Mouse (Mus musculus): ENCODE measurements around the gene Gm11596.
"Not testable (repeated sequence)": the region's sequence is repeated elsewhere in the genome, so short reads cannot be mapped to it uniquely, and the experiment has no call there.

Gm11596 gene

DNA sequence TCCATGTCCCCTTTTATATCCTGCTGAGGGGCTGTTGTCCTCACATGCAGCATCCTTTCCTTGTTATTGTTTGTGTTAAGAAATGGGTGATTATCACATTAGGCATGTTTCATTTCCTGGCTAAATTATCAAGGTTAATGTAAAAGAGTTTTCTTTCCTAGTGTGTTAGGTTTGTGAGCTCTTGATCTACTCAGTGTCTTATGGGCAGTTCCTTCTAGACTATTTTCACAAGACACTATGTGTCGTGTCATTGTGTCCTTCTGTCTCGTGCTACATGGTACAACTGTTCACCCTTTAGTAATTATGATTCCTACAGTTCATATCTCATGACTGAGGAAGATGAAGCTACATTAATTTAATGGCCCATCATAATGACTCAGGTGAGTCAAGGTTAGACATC, at the start of gene Gm11596:
Gene Gm11596, minus strand, starts transcription at position 101 of the 400 bp plus-strand sequence.
- DNase-seq (ENCODE audit: low spot score), result no peak

DNA sequence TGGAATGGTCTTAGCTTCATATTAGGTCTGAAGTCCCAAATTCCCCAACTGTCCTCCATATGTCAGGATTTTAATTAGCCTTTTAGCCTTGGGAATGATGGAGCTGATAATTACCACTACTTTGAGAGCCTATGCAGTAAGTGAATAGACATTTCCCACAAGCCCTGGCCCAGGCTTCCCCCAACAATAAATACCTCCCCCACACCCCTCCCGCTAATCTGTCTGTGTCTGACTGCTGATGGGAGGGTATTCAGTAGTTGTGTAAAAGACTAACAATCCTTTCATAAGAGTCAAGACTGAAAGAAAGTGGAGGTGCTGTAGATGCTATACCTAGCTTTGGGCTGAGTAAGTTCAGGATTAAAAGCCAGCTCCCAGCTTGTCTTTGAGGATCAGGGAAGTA, 48.9 kb upstream of the Gm11596 start:
- no peak for DNase-seq (ENCODE audit: low spot score)

DNA sequence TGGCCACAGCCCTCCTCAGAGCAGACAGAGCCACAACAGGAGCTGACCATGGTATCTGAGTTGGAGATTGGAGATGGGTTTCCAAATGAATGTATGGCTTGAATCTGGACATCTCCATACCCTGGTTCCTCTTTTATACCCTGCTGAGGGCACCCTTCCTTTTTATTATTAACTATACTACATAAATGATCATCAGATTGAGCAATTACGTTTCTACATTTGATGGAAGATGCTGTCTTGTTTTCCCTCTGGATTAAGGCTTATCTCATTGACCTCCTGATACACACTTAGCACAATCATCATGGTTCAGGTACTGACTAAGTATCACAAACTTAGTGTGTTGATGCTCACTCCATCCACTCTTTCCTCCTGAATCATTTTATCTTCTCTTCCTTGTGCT, 44.7 kb upstream of the Gm11596 start, which contains the start of gene 2300003K06Rik:
Gene 2300003K06Rik, minus strand, starts transcription at position 101 of the 400 bp plus-strand sequence.
- no peak for DNase-seq (ENCODE audit: low spot score)

DNA sequence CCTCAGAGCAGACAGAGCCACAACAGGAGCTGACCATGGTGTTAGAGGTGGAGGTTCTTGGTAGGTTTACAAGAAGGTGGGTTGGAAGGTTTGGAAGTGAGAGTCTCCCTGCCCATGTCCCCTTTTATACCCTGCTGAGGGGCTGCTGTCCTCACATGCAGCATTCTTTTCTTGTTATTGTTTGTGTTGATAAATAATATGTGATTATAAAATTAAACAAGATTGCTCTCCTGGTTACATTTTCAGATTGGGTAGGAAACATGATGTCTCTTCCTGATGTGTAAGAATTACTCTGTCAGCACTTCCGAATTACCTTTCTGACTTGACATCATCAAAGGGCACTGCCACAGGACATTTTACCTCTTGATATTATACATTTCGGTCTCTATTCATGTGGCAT, 22.3 kb upstream of the Gm11596 start, which contains the start of gene Gm11564:
Gene Gm11564, minus strand, starts transcription at position 101 of the 400 bp plus-strand sequence.
- not testable (repeated sequence) for DNase-seq (ENCODE audit: low spot score)

DNA sequence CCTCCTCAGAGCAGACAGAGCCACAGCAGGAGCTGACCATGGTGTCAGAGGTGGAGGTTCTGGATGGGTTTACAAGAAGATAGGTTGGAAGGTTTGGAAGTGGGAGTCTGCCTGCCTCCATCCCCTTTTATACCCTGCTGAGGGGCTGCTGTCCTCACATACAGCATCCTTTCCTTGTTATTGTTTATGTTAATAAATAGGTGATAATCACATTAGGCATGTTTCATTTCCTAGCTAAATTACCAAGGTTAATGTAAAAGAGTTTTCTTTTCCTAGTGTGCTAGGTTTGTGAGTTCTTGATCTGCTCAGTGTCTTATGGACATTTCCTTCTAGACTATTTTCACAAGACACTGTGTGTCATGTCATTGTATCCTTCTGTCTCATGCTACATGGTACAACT, 16.5 kb upstream of the Gm11596 start, which contains the start of gene Krtap4-13:
Gene Krtap4-13, minus strand, starts transcription at position 101 of the 400 bp plus-strand sequence.
- DNase-seq (ENCODE audit: low spot score), result not testable (repeated sequence)

DNA sequence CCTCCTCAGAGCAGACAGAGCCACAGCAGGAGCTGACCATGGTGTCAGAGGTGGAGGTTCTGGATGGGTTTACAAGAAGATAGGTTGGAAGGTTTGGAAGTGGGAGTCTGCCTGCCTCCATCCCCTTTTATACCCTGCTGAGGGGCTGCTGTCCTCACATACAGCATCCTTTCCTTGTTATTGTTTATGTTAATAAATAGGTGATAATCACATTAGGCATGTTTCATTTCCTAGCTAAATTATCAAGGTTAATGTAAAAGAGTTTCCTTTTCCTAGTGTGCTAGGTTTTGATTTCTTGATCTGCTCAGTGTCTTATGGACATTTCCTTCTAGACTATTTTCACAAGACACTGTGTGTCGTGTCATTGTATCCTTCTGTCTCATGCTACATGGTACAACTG, 11.1 kb upstream of the Gm11596 start, which contains the start of gene Gm11554:
Gene Gm11554, minus strand, starts transcription at position 101 of the 400 bp plus-strand sequence.
- not testable (repeated sequence) for DNase-seq (ENCODE audit: low spot score)

DNA sequence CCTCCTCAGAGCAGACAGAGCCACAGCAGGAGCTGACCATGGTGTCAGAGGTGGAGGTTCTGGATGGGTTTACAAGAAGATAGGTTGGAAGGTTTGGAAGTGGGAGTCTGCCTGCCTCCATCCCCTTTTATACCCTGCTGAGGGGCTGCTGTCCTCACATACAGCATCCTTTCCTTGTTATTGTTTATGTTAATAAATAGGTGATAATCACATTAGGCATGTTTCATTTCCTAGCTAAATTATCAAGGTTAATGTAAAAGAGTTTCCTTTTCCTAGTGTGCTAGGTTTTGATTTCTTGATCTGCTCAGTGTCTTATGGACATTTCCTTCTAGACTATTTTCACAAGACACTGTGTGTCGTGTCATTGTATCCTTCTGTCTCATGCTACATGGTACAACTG, 5.6 kb upstream of the Gm11596 start, which contains the start of gene Gm11569:
Gene Gm11569, minus strand, starts transcription at position 101 of the 400 bp plus-strand sequence.
- DNase-seq (ENCODE audit: low spot score), result not testable (repeated sequence)

DNA sequence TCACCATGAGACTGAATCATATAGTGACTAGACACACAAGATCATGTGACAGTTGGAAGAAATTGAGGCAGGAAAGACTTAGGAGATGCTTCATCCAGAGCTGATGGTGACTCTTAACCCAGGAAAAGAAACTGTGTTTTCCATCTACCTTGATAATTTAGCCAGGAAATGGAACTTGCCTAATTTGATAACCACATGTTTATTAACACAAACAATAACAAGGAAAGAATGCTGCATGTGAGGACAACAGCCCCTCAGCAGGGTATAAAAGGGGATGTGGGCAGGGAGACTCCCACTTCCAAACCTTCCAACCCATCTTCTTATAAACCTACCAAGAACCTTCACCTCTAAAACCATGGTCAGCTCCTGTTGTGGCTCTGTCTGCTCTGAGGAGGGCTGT, 8.4 kb downstream of the Gm11596 start, which contains the start of gene Krtap4-9:
Gene Krtap4-9, plus strand, starts transcription at position 301 of the 400 bp plus-strand sequence.
- not testable (repeated sequence) for DNase-seq (ENCODE audit: low spot score)

DNA sequence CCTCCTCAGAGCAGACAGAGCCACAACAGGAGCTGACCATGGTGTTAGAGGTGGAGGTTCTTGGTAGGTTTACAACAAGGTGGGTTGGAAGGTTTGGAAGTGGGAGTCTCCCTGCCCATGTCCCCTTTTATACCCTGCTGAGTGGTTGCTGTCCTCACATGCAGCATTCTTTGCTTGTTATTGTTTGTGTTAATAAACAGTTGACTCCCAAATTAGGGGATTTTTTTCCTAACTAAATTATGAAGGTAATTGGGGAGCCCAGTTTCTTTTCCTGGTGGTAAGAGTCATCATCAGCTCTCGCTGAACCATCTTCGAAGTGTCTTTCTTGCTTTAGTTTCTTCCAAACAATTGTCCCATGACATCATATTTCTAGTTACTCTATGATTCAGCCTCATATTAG, 12.7 kb downstream of the Gm11596 start, which contains the start of gene Krtap4-8:
Gene Krtap4-8, minus strand, starts transcription at position 101 of the 400 bp plus-strand sequence.
- DNase-seq (ENCODE audit: low spot score), result no peak

DNA sequence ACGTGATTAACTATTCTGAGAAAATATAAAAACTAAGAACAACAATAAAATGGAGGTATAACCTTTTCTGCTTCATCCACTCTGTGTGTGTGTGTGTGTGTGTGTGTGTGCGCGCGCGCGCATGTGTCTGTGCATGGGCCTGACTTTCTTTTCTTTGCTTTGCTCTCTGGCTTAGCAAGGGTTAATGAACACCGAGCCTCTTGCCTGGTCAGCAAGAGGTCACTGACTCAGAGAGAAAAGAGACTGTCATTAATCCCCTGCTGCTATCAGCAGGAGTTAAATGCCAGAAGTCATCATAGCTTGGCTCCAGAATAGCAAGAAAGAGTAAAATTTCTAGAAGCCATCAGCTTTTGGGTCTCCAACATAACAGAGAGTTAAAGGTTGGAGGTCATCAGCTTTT, 14.9 kb downstream of the Gm11596 start:
- DNase-seq (ENCODE audit: low spot score), result no peak

DNA sequence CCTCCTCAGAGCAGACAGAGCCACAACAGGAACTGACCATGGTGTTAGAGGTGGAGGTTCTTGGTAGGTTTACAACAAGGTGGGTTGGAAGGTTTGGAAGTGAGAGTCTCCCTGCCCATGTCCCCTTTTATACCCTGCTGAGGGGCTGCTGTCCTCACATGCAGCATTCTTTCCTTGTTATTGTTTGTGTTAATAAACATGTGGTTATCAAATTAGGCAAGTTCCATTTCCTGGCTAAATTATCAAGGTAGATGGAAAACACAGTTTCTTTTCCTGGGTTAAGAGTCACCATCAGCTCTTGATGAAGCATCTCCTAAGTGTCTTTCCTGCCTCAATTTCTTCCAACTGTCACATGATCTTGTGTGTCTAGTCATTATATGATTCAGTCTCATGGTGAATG, 20.5 kb downstream of the Gm11596 start, which contains the start of gene Gm11595:
Gene Gm11595, minus strand, starts transcription at position 101 of the 400 bp plus-strand sequence.
- DNase-seq (ENCODE audit: low spot score), result not testable (repeated sequence)

DNA sequence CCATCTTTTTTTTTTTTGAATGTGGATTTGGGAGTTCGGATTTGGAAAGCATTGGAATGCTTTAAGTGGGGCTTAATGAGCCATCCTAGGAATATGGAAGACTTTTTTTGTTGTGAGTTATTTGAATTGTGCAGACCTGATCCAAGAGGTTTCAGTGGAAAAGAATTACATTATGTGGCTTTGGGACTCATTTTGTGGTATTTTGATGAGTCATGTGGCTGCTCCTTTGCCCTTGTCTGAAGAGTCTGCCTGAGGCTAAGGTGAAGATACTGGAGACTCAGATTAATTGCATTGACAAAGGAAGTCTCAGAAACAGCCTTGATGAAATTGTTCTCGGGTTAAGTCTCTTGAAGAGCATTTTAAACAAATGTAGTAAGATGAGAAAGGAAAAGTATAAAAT, 24.9 kb downstream of the Gm11596 start:
- DNase-seq (ENCODE audit: low spot score), result no peak

DNA sequence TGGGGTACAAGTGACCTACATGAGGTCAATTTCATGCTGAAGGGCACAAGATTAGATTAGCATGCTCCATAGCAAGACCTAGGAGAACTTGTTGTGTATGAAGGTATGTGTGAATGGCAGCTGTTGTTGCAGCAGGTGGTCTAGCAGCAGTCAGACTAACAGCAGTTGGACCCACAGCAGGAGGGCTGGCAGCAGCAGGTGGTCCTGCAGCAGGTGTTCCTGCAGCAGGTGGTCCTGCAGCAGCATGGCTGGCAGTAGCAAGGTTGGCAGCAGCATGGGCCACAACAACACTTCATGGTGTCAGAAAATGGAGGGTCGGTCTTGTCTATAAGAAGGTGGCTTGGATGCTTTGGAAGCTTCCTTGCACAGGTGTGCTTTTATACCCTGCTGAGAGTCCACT, 34.4 kb downstream of the Gm11596 start:
- no peak for DNase-seq (ENCODE audit: low spot score)

DNA sequence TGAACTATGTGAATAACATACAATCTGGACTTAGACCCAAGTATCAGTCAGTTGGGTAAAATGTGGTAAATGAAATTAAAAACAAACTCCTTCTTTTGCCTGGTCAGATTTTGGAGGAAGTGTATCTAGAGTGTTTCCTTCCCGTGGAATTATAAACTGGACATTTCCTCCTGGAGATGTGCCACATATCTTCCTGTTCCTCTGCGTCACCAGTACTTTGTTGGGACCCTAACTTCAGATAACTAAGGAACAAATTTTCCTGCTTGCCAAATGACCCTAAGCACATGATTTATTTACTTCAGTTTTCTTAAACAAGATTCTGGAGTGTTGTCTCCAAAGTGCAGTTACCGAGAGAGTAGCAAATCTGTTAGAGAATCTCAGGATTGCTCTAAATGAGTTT, 49.3 kb downstream of the Gm11596 start:
- no peak for DNase-seq (ENCODE audit: low spot score)

Data from ovary, postnatal 14 days (tissue).